Mouse (Mus musculus): ENCODE data around the gene Scube3.
A peak's percentile ranks its signal among the peaks of the same experiment; 100 is the strongest.

The Scube3 gene

GRCm38 (mm10) chr17:28192754-28193153 lies 50.8 kb downstream of the Scube3 start:
- no peaks in the 10 kb centered on the region for H3K9me3 ChIP-seq (ENCODE audit: low read length)
- H3K4me3 ChIP-seq (replicated peaks; ENCODE audit: low read length) = no peak overlapping the region
- no peaks in the 10 kb centered on the region for H3K27me3 ChIP-seq (ENCODE audit: insufficient read depth, low read length)
- TF ChIP-seq CTCF (conservative IDR thresholded peaks at IDR 0.05; ENCODE audit: low read length) (0 out of 2 replicates have a peak, but pooled peaks have one; percentile 14), POU5F1 (IDR thresholded peaks at IDR 0.05; ENCODE audit: borderline replicate concordance, low read length) (no peak)
- peaks cover 42% of the 10 kb centered on the region for H3K36me3 ChIP-seq (ENCODE audit: insufficient read depth, low read length)
- peaks cover 15% of the 10 kb centered on the region for H3K4me1 ChIP-seq (replicated peaks; ENCODE audit: low read depth, low read length)

DNA sequence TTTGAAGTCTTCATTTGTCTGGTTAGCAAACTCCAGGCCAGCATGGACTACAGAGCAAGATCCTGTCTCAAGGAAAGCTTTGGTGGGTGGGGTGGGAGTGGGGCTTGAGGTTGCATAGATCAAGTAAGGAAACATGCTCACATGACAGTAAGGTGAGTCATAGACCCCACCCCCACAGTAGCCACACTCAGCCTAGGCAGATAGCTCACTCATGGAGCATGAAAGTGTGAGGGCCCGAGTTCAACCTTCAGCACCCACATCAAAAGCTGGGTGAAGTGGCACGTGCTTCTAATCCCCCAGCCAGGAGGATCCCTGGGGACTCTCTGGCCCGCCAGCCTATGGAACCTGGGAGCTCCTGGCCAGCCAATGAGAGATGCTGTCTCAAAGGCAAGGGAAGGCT lies 51.6 kb downstream of the Scube3 start:
- Histone ChIP-seq H3K9me3 (ENCODE audit: low read length) (no peaks in the 10 kb centered on the region), H3K4me1 (replicated peaks; ENCODE audit: low read depth, low read length) (peaks cover 17% of the 10 kb centered on the region), H3K4me3 (replicated peaks; ENCODE audit: low read length) (no peak overlapping the region), H3K27me3 (ENCODE audit: insufficient read depth, low read length) (no peaks in the 10 kb centered on the region), H3K36me3 (ENCODE audit: insufficient read depth, low read length) (peaks cover 49% of the 10 kb centered on the region)
- TF ChIP-seq CTCF (conservative IDR thresholded peaks at IDR 0.05; ENCODE audit: low read length) = no peak
- TF ChIP-seq POU5F1 (IDR thresholded peaks at IDR 0.05; ENCODE audit: borderline replicate concordance, low read length) = no peak
- no peak for TF ChIP-seq NANOG (IDR thresholded peaks at IDR 0.05; ENCODE audit: borderline replicate concordance, low read length)

DNA sequence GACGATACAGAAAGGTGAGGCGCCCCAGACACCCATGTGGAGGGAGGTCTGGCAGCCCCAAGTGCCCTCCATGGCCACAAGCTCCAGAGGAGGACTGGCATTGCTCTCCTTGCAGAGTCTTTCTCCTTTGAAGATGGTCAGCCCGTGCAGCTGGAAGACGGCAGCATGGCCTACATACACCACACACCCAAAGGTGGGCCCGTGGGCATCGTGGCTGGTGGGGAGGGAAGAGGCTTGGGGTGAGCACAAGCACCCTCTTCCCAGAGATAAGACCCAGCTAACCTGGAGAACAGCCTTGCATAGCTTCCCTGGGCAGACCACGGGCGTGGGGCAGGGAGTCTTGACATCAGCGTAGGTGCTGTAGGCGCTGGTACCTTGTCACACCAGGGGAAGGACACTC lies 53.1 kb downstream of the Scube3 start:
- Histone ChIP-seq H3K9me3 (ENCODE audit: low read length) (no peaks in the 10 kb centered on the region), H3K27me3 (ENCODE audit: insufficient read depth, low read length) (no peaks in the 10 kb centered on the region), H3K4me3 (replicated peaks; ENCODE audit: low read length) (no peak overlapping the region), H3K4me1 (replicated peaks; ENCODE audit: low read depth, low read length) (peaks cover 24% of the 10 kb centered on the region), H3K36me3 (ENCODE audit: insufficient read depth, low read length) (peaks cover 45% of the 10 kb centered on the region)
- TF ChIP-seq POU5F1 (IDR thresholded peaks at IDR 0.05; ENCODE audit: borderline replicate concordance, low read length) (no peak), NANOG (IDR thresholded peaks at IDR 0.05; ENCODE audit: borderline replicate concordance, low read length) (no peak)

DNA sequence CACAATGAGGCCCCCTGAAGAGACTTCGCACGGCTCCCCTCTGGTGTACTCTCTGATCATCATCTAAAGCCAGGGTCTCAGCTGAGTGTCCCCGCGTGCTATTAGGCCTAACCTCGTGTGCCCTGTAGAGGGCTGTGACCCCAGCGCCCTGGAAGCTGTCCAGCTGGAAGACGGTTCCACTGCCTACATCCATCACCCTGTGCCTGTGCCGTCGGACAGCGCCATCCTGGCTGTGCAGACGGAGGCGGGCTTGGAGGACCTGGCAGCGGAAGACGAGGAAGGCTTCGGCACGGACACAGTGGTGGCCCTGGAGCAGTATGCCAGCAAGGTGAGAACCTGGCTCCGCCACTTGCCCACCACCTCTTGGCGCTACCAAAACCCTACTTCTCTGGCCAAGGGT lies 55.7 kb downstream of the Scube3 start:
- peaks cover 50% of the 10 kb centered on the region for H3K4me1 ChIP-seq (replicated peaks; ENCODE audit: low read depth, low read length)
- peaks cover 38% of the 10 kb centered on the region for H3K36me3 ChIP-seq (ENCODE audit: insufficient read depth, low read length)
- no peak for TF ChIP-seq NANOG (IDR thresholded peaks at IDR 0.05; ENCODE audit: borderline replicate concordance, low read length)
- TF ChIP-seq CTCF (conservative IDR thresholded peaks at IDR 0.05; ENCODE audit: low read length) = no peak
- no peak for TF ChIP-seq POU5F1 (IDR thresholded peaks at IDR 0.05; ENCODE audit: borderline replicate concordance, low read length)
- H3K4me3 ChIP-seq (replicated peaks; ENCODE audit: low read length) = 0 out of 2 replicates have a peak overlapping the region, but pooled peaks have one; percentile 7
- H3K9me3 ChIP-seq (ENCODE audit: low read length) = no peaks in the 10 kb centered on the region
- peaks cover 2% of the 10 kb centered on the region; the same call in 1 of the 2 replicates for H3K27me3 ChIP-seq (ENCODE audit: insufficient read depth, low read length)

GRCm38 (mm10) chr17:28201982-28202381 lies 60.0 kb downstream of the Scube3 start:
- Histone ChIP-seq H3K36me3 (ENCODE audit: insufficient read depth, low read length) (peaks cover 22% of the 10 kb centered on the region), H3K9me3 (ENCODE audit: low read length) (no peaks in the 10 kb centered on the region), H3K4me1 (replicated peaks; ENCODE audit: low read depth, low read length) (peaks cover 72% of the 10 kb centered on the region), H3K27me3 (ENCODE audit: insufficient read depth, low read length) (peaks cover 9% of the 10 kb centered on the region; the same call in 1 of the 2 replicates), H3K4me3 (replicated peaks; ENCODE audit: low read length) (no peak overlapping the region; the same call in 1 of the 2 replicates)
- TF ChIP-seq POU5F1 (IDR thresholded peaks at IDR 0.05; ENCODE audit: borderline replicate concordance, low read length) (no peak), CTCF (conservative IDR thresholded peaks at IDR 0.05; ENCODE audit: low read length) (no peak), NANOG (IDR thresholded peaks at IDR 0.05; ENCODE audit: borderline replicate concordance, low read length) (no peak)

DNA sequence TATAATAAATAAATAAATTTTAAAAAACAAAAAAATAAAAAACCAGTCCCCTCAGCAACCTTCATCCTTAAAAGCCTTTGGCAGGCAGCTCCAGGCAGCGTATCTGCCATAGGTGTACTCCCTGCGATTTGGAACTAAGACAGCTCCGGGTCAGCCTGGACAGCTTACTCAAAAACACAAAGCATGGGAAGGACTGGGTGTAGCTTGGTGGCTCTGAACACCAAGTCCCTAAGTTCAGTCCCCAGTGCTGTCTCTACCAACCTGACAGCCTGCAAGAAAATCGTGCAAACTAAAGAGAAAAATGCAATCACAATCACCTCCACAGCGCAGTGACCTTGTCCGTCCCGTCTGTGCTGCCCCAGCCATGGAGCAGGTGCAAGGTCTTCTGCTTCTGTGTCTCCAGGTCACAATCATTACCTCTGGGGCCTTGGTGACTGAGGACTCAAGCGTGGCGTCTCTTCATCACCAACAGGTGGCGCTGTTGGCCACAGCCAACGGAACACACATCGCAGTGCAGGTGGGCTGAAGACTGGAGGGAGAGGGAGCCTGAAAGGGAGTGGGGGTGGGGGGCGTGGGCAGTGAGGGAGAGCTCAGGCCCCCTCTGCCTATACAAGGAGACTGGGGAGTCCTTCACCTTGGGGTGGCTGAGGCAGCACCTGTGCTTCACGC lies 62.2 kb downstream of the Scube3 start:
- Histone ChIP-seq H3K4me1 (replicated peaks; ENCODE audit: low read depth, low read length) (peaks cover 84% of the 10 kb centered on the region), H3K9me3 (ENCODE audit: low read length) (no peaks in the 10 kb centered on the region)
- peak; percentile 91 for TF ChIP-seq CTCF (conservative IDR thresholded peaks at IDR 0.05; ENCODE audit: low read length)
- no peak for TF ChIP-seq POU5F1 (IDR thresholded peaks at IDR 0.05; ENCODE audit: borderline replicate concordance, low read length)
- no peak for TF ChIP-seq NANOG (IDR thresholded peaks at IDR 0.05; ENCODE audit: borderline replicate concordance, low read length)

GRCm38 (mm10) chr17:28205443-28205842 lies 63.5 kb downstream of the Scube3 start:
- peaks cover 79% of the 10 kb centered on the region for H3K4me1 ChIP-seq (replicated peaks; ENCODE audit: low read depth, low read length)

More for the DNA sequence above, 62.2 kb downstream of the Scube3 start:
- Histone ChIP-seq H3K36me3 (ENCODE audit: insufficient read depth, low read length) (peaks cover 13% of the 10 kb centered on the region), H3K4me3 (replicated peaks; ENCODE audit: low read length) (no peak overlapping the region), H3K27me3 (ENCODE audit: insufficient read depth, low read length) (peaks cover 9% of the 10 kb centered on the region; the same call in 1 of the 2 replicates)

GRCm38 (mm10) chr17:28207092-28207491 lies 65.2 kb downstream of the Scube3 start:
- Histone ChIP-seq H3K9me3 (ENCODE audit: low read length) (no peaks in the 10 kb centered on the region), H3K36me3 (ENCODE audit: insufficient read depth, low read length) (peaks cover 12% of the 10 kb centered on the region), H3K27me3 (ENCODE audit: insufficient read depth, low read length) (0 out of 2 replicates have a peak, but pooled peaks cover 7% of the 10 kb centered on the region), H3K4me1 (replicated peaks; ENCODE audit: low read depth, low read length) (peaks cover 74% of the 10 kb centered on the region), H3K4me3 (replicated peaks; ENCODE audit: low read length) (peak overlapping the region; percentile 87)
- TF ChIP-seq POU5F1 (IDR thresholded peaks at IDR 0.05; ENCODE audit: borderline replicate concordance, low read length) (no peak), NANOG (IDR thresholded peaks at IDR 0.05; ENCODE audit: borderline replicate concordance, low read length) (no peak), CTCF (conservative IDR thresholded peaks at IDR 0.05; ENCODE audit: low read length) (no peak)

More at GRCm38 (mm10) chr17:28205443-28205842, 63.5 kb downstream of the Scube3 start:
- TF ChIP-seq CTCF (conservative IDR thresholded peaks at IDR 0.05; ENCODE audit: low read length) = no peak
- no peak for TF ChIP-seq NANOG (IDR thresholded peaks at IDR 0.05; ENCODE audit: borderline replicate concordance, low read length)
- no peak for TF ChIP-seq POU5F1 (IDR thresholded peaks at IDR 0.05; ENCODE audit: borderline replicate concordance, low read length)
- Histone ChIP-seq H3K36me3 (ENCODE audit: insufficient read depth, low read length) (peaks cover 13% of the 10 kb centered on the region), H3K27me3 (ENCODE audit: insufficient read depth, low read length) (peaks cover 9% of the 10 kb centered on the region; the same call in 1 of the 2 replicates), H3K4me3 (replicated peaks; ENCODE audit: low read length) (no peak overlapping the region), H3K9me3 (ENCODE audit: low read length) (no peaks in the 10 kb centered on the region)

All from E14TG2a.4 (cell line).